Mouse (Mus musculus) adrenal gland, adult 18-20 months (tissue): ENCODE data around the gene Csf2rb. TPM values are rescaled to one million over a fixed set of nuclear protein-coding genes. Genes with fewer than 3 reads are reported as not detected.

ENCODE experiments used
- DNase-seq, 2 experiments: peaks; one replicate each; pipeline ENCODE4 v3.0.0; 2021 to 2022; ENCODE audit warnings: low spot score in 2 of 2
- microRNA-seq, 2 experiments: library from miRNA; unstranded; fragments of <30 nt; microRNA quantifications; one replicate each; pipeline ENCODE4 v1.2.0; 2021; ENCODE audit warnings: borderline number of aligned reads in 2 of 2
- total RNA-seq, 2 experiments: library from RNA; stranded (reverse); gene quantifications; 1 replicate in 1 of 2; 2 replicates in 1 of 2; pipeline ENCODE4 v1.2.3; 2021

Csf2rb gene
- total RNA-seq, 2 experiments from 2014 or later: 5.6 to 8.4 TPM

DNA sequence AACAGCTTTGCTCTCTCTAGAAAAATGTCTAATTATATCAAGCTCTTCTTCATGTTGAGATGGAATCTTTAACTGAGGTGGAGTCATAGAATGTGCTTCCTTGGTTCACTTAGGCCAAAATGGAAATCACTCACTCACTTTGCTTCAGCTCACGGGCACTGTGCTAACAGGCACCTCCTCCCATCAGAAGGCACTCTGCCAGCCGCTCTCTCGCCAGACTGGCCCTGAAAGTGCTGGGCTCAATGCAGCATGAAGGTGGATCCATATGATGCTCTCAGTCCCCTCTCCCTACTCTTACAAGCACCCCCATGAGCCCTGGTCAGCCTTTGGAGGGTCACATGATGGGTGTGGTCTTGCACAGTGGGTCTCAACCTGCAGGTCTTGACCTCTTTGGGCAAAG, 48.7 kb downstream of the Csf2rb start:
- DNase-seq: peak in 1 of 2 experiments; percentile 40

- DNase-seq: no peak
Measured at GRCm38 (mm10) chr15:78377859-78378258, 52.3 kb downstream of the Csf2rb start.

- DNase-seq: no peak
Measured at GRCm38 (mm10) chr15:78378556-78378955, 53.0 kb downstream of the Csf2rb start.

DNA sequence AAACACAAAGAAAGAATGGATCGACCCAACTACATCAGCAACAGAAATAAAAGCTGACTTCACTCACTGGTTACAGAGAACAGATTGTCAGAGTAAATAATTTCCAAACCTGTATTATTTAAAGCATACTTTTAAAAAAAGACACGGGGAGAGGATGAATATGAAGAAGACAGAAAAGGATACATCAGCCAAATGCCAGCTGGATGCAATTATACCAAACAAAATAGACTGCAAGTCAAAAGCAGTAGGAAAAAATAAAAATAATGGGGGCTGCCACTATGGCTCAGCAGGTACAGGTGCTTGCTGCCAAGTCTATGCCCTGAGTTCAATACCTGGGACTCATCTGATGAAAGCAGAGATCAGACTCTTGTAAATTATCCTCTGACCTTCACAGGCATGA, 54.7 kb downstream of the Csf2rb start:
- no peak for DNase-seq

DNA sequence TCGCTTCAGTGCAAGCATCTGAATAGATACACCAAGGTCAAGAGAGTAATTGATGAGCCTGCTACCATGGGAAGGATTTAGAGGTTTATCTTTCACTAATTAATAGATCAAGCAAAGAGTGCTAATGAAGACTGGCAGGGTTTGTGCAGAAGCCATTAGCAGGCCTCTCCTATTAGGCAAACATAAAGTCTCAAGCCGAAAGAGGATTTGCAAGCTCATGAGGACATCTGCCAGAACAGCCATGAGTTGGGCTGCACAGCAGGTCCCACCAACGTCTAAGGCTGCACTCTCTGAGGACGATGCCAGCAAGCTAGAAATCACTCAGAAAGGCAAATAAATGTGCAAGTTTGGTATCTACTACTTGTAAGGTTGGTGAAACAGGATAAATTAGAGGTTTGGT, 55.2 kb downstream of the Csf2rb start:
- no peak for DNase-seq

DNA sequence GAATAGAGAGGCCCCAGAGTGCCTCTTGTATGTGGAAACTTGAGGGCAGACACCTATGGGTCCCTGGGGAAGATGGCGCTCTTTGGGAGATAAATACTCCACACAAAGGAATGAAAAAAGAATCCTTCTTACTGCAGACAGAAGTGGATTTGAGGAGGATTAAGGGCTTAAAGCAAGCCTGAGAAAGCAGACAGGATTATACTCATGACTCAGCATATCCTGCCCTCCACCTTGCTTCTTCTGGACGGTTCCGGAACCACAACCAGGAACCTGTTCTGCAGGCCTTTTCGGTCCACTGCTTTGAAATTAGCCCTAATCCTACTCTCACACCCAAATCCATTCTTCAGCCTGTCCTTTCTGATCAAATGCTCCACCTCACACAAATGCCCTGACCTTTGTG, 56.6 kb downstream of the Csf2rb start:
- DNase-seq: no peak

DNA sequence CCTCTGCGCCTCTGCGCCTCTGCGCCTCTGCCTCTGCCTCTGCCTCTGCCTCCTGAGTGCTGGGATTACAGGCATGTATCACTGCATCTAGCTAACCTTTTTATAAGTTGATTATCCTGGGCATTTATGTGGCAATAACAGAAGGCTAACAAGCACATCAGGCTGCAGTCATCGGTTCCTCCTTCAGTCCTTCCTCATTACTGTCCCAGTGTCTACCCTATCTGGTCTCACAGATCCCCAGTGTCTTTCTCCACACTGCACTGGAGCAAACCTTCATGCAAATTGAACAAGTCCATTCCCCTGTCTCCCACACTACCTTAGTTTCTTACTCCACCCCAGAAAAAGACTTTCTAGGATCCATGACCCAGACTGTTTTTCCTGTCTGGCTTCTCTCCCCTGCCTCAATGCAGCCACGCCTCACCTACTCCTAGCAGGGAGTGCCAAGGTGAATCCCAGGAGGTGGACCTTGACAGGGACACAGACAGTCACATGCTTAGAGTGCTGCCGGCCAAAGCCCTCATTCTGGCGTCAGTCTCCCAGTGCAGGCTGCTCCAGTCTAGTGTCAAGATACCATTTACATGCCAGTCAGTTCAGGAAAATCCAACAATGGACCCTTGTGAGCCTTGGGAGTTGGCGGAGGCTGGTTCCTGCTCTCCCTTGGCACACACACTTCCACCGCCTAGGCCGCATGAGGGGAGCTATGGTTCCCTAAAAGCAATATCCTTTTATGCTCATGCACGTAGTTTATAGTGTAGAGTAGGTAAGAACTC, 58.1 kb downstream of the Csf2rb start:
- no peak for DNase-seq

DNA sequence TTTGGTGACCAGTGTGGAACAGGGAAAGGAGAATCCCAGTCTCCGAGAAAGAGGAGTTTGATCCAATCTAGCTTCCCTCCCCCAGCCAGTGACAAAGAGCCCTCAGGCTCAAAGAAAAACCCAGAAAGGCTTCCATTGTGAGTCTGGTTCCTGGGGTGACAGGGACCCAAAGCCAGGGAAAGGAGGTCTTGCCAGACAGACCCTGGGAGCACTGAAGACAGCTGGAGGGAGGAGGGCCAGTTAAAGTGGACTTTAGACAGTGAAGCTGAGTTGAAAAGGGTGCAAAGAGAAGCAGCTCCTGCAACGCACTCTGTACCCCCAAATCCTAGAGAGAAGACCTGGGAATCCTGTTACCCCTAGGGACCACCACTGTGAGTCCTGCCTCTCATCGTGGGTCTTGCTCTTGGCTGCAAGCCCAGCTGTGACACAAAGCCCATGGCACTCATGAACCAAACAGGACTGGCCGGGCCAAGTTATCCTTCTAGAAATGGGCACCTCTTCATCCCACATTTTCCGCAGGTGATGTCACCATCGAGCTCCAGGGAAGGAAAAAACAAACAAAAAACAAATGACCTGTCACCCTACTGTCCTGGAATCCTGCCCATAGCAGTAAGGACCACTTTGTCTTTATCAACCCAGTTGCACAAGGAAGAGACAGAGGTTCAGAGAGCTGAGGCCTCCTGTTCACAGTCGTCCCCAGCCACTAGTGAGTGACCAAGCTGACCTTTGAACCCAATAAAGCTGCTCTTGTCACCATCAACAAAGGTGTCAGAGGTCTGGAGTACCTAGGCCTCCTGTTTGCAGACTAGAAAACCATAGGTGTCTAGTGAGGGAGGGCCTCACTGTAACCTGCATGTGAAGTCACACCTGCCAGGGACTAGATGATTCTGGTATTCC, 58.9 kb downstream of the Csf2rb start:
- DNase-seq: no peak

DNA sequence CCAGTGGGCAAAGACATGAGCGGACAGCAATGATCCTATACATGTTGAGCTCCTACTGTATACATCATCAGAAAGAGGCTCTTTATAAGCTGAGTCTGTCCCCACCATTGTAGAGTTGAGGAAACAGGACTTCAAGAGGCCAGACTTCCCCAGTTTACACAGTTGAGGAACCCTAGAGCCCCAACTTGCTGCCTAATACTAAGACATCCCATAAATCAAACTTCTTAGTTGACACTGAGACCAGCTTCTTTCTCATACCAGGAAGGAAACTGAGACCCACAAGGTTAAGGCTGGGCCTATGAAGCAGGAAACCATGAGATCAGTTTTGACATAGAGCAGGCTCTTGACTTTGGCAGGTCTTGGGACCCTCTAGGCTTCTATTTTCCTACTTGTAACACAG, 60.0 kb downstream of the Csf2rb start:
- no peak for DNase-seq

DNA sequence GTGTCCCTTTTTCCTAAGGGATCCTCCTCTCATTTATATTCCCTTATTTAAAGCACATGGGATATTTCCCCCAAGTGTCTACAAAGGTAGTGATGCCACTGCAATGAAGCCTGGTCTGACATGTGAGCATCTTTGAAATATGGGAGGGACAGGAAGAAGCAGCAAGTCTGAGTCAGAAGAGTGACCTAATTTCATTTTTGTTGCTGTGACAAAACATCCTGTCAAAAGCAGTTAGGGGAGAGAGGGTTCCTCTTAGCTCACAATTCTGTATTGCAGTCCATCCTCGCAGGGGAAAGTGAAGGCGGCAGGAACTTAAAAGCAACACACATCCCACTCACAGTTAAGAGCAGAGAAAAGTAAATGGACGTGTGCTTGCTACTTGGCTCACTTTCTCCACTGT, 65.3 kb downstream of the Csf2rb start:
- DNase-seq: no peak

DNA sequence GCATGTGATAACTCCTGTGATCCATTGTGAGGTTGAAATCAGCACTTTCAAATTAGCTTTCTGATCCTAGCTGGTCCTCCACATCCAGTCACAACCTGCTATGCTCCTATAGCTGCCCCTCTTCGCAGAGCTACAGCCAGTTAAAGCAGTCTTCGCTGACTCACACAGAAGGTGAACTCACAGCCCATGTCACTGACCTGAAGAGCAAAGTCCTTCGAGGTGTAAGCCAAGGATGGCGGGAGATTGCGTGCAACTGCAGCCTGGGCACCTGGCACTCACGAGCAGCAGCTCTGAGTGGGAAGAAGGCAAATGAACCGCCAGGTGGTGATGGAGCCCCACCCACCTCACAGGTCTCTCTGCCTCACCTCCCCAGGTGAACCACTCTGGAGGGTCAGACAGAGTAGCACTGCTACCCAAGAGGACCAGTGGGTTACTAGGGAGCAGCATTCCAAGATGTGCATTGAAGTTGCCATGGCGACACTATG, 70.0 kb downstream of the Csf2rb start, which contains the start of gene Tex33:
Gene Tex33 (minus strand): TSS at position 435 of the 485 bp plus-strand sequence.
- no peak for DNase-seq

GRCm38 (mm10) chr15:78401345-78401744, 75.8 kb downstream of the Csf2rb start:
- DNase-seq: no peak

DNA sequence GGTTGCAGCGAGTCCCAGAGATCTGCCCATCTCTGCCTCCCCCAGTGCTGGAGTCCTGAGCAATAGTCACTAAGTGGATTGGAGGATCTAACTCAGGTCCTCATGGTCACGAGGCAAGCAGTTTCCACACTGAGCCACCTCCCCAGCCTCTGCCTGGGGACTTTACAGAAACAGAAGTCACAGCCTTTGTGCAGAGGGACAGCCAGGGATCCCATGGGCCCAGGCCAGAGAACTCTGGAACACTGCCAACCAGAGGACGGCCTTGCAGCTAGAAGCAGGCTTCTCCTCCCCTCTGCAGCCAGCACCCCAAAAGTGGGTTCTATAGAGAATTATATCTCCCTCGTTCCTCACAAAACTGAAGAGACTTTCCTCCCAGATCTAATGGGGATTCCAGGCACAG, 76.4 kb downstream of the Csf2rb start:
- DNase-seq: peak; percentile 56 to 66

GRCm38 (mm10) chr15:78402423-78402822, 76.9 kb downstream of the Csf2rb start:
- peak in 1 of 2 experiments; percentile 57 for DNase-seq

DNA sequence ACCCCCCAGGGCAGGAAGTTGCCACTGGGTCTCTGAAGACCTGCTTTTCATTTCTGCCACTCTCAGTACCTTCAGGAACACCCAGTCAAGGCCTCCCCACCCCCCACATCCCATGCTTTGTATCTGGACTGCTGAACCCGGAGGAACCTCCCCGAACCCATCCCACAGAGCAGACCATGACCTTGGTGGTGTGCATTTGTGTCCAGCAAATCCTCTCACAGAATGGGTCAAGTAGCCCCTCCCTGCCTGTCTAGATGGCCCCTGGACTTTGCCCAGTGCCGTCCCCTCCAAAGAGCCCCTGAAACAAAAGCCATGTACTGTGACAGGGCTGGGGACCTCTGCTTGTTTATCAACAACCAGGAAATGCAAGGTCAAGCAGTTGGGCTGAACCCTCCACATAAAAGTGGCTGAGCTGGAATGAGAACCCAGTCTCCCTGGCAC, 77.8 kb downstream of the Csf2rb start:
- peak; percentile 44 to 55 for DNase-seq

Small RNAs within 50 kb of the gene (microRNA-seq; reads per million reads assigned to microRNA genes)
- gene Mir7676-1: 0 reads per million in 2 experiments
- 0 reads per million in 2 experiments for gene Mir7676-2

Other genes with a start within 250 kb of the Csf2rb start
- under 1 TPM; 0.29 to 0.40 TPM for gene Cacng2, start 205.7 kb upstream of the Csf2rb start, total RNA-seq
- 10 to 100 TPM; 13.2 to 14.8 TPM for gene Ift27, start 151.6 kb upstream of the Csf2rb start, total RNA-seq
- 1 to 10 TPM in 1 of 2 experiments, not detected in 1; 1.7 TPM for gene Pvalb, start 119.4 kb upstream of the Csf2rb start, total RNA-seq
- gene Ncf4, start 81.0 kb upstream of the Csf2rb start, total RNA-seq: 1 to 10 TPM; 3.3 to 3.6 TPM
- 1 to 10 TPM in 1 of 2 experiments, under 1 TPM in 1; 0.73 to 1.5 TPM for gene Csf2rb2, start 20.0 kb upstream of the Csf2rb start, total RNA-seq
- gene Tex33, start 70.2 kb downstream of the Csf2rb start, total RNA-seq: not detected
- gene Tst, start 80.2 kb downstream of the Csf2rb start, total RNA-seq: 100 to 1,000 TPM; 207 to 261 TPM
- 10 to 100 TPM; 38.7 to 48.5 TPM for gene Mpst, start 80.7 kb downstream of the Csf2rb start, total RNA-seq
- gene Kctd17, start 102.8 kb downstream of the Csf2rb start, total RNA-seq: 10 to 100 TPM; 80.4 to 83.4 TPM
- 1 to 10 TPM in 1 of 2 experiments, under 1 TPM in 1; 0.54 to 2.4 TPM for gene Tmprss6, start 142.9 kb downstream of the Csf2rb start, total RNA-seq
- 1 to 10 TPM; 1.1 to 2.5 TPM for gene Il2rb, start 169.5 kb downstream of the Csf2rb start, total RNA-seq
- 10 to 100 TPM; 14.1 to 15.0 TPM for gene C1qtnf6, start 205.7 kb downstream of the Csf2rb start, total RNA-seq
- 1 to 10 TPM in 1 of 2 experiments, under 1 TPM in 1; 0.45 to 1.2 TPM for gene Sstr3, start 218.9 kb downstream of the Csf2rb start, total RNA-seq
- gene Rac2, start 247.0 kb downstream of the Csf2rb start, total RNA-seq: 1 to 10 TPM; 4.2 to 8.9 TPM